Mouse (Mus musculus) embryonic facial prominence, embryonic 15.5 days (tissue): ENCODE results near the gene Acaca. TPM values are rescaled to one million over a fixed set of nuclear protein-coding genes. Genes with fewer than 3 reads are reported as not detected.

ENCODE experiments used
- ATAC-seq: fragments of 200-750 bp; cut with Nextera tagmentation; 2 replicates; pipeline ENCODE4 v1.8.0; 2017; ENCODE audit warnings: low read depth, moderate TSS enrichment; ENCODE audit not compliant: insufficient number of reproducible peaks, low FRiP score, low TSS enrichment
- H3K27ac ChIP-seq: fragments of 300-500 bp; sonication (generic); replicated peaks from 2 replicates; pipeline ENCODE4 v1.5.1; 2015; ENCODE audit warnings: mild to moderate bottlenecking, inconsistent platforms
- H3K27me3 ChIP-seq: fragments of 300-500 bp; sonication (generic); 2 replicates; pipeline ENCODE4 v1.6.1; 2015; ENCODE audit warnings: inconsistent platforms
- H3K36me3 ChIP-seq: fragments of 300-500 bp; sonication (generic); 2 replicates; pipeline ENCODE4 v1.6.1; 2015; ENCODE audit warnings: mild to moderate bottlenecking, inconsistent platforms
- H3K4me1 ChIP-seq: fragments of 300-500 bp; sonication (generic); 2 replicates; pipeline ENCODE4 v1.6.1; 2015; ENCODE audit warnings: inconsistent platforms
- H3K4me2 ChIP-seq: fragments of 300-500 bp; sonication (generic); replicated peaks from 2 replicates; pipeline ENCODE4 v1.6.1; 2015; ENCODE audit warnings: mild to moderate bottlenecking, inconsistent platforms
- H3K4me3 ChIP-seq: fragments of 300-500 bp; sonication (generic); replicated peaks from 2 replicates; pipeline ENCODE4 v1.5.1; 2015; ENCODE audit warnings: mild to moderate bottlenecking, inconsistent platforms
- H3K9ac ChIP-seq: fragments of 300-500 bp; sonication (generic); 2 replicates; pipeline ENCODE4 v1.6.1; 2015; ENCODE audit warnings: inconsistent platforms
- H3K9me3 ChIP-seq: fragments of 300-500 bp; sonication (generic); replicated peaks from 2 replicates; pipeline ENCODE4 v1.6.1; 2016; ENCODE audit warnings: inconsistent platforms
- WGBS: fragments of 180-500 bp; shearing (Covaris S2); methylation state at CpG from one replicate; pipeline ENCODE4 v1.1.7; 2015; 5-methylcytosine and 5-hydroxymethylcytosine counted together
- polyA plus RNA-seq: library from polyadenylated mRNA; unstranded; fragments of >200 nt; fragmentation: Nextera tagmentation; extraction: Ambion mirVana; gene quantifications from 2 replicates; pipeline ENCODE4 v1.2.1, GENCODE M21; 2015

Acaca gene
- polyA plus RNA-seq, 1 experiment from 2014 or later: 12.3 TPM

- WGBS: 92% methylated on average over 9 of the region's 9 CpGs
- Histone ChIP-seq H3K9ac (no peak overlapping the region), H3K27ac (no peak overlapping the region), H3K9me3 (no peaks in the 10 kb centered on the region), H3K4me1 (no peaks in the 10 kb centered on the region), H3K4me3 (no peak overlapping the region), H3K36me3 (peaks cover 61% of the 10 kb centered on the region), H3K27me3 (no peaks in the 10 kb centered on the region), H3K4me2 (no peak overlapping the region)
- ATAC-seq: no peak
These were observed 13.8 kb upstream of the Acaca start for GRCm38 (mm10) chr11:84115646-84116045.

- 73% methylated on average over 2 of the region's 2 CpGs for WGBS
- Histone ChIP-seq H3K27me3 (no peaks in the 10 kb centered on the region), H3K27ac (no peak overlapping the region), H3K4me3 (no peak overlapping the region), H3K4me2 (no peak overlapping the region), H3K9ac (no peak overlapping the region), H3K4me1 (no peaks in the 10 kb centered on the region), H3K36me3 (peaks cover 63% of the 10 kb centered on the region), H3K9me3 (no peaks in the 10 kb centered on the region)
- no peak for ATAC-seq
These were observed 13.3 kb upstream of the Acaca start for GRCm38 (mm10) chr11:84116221-84116620.

GRCm38 (mm10) chr11:84117431-84117830 is 12.0 kb upstream of the Acaca start:
- Histone ChIP-seq H3K27ac (no peak overlapping the region), H3K4me2 (no peak overlapping the region), H3K4me1 (no peaks in the 10 kb centered on the region), H3K9ac (no peak overlapping the region), H3K4me3 (no peak overlapping the region), H3K36me3 (peaks cover 74% of the 10 kb centered on the region), H3K27me3 (no peaks in the 10 kb centered on the region), H3K9me3 (no peaks in the 10 kb centered on the region)
- ATAC-seq: no peak
- 80% methylated on average over 4 of the region's 4 CpGs for WGBS

- WGBS: 76% methylated on average over 12 of the region's 12 CpGs
- Histone ChIP-seq H3K9me3 (no peaks in the 10 kb centered on the region), H3K4me3 (no peak overlapping the region), H3K27ac (0 out of 2 replicates have a peak overlapping the region, but pooled peaks have one; percentile 22), H3K4me2 (no peak overlapping the region), H3K9ac (no peak overlapping the region), H3K27me3 (no peaks in the 10 kb centered on the region), H3K36me3 (peaks cover 84% of the 10 kb centered on the region), H3K4me1 (no peaks in the 10 kb centered on the region)
- no peak for ATAC-seq
These were observed 8.2 kb upstream of the Acaca start for GRCm38 (mm10) chr11:84121051-84121956.

- Histone ChIP-seq H3K9ac (no peak overlapping the region), H3K36me3 (peaks cover 33% of the 10 kb centered on the region), H3K27ac (no peak overlapping the region), H3K4me3 (peak overlapping the region; percentile 76; the same call in 1 of the 2 replicates), H3K4me2 (no peak overlapping the region), H3K27me3 (no peaks in the 10 kb centered on the region), H3K4me1 (0 out of 2 replicates have a peak, but pooled peaks cover 4% of the 10 kb centered on the region), H3K9me3 (no peaks in the 10 kb centered on the region)
- no peak for ATAC-seq
- WGBS: 84% methylated on average over 4 of the region's 4 CpGs
These were observed 1.5 kb upstream of the Acaca start for GRCm38 (mm10) chr11:84127977-84128376.

- Histone ChIP-seq H3K36me3 (peaks cover 21% of the 10 kb centered on the region), H3K4me2 (peak overlapping the region; percentile 75), H3K9me3 (no peaks in the 10 kb centered on the region), H3K27ac (no peak overlapping the region), H3K27me3 (no peaks in the 10 kb centered on the region), H3K4me3 (peak overlapping the region; percentile 76), H3K4me1 (0 out of 2 replicates have a peak, but pooled peaks cover 4% of the 10 kb centered on the region), H3K9ac (peak overlapping the region; percentile 16)
- ATAC-seq: no peak
- WGBS: 2% methylated on average over 11 of the region's 11 CpGs
These were observed 320 bp downstream of the Acaca start for GRCm38 (mm10) chr11:84129799-84130185.

GRCm38 (mm10) chr11:84134331-84134860 is 4.9 kb downstream of the Acaca start:
- ATAC-seq: no peak
- H3K4me1 ChIP-seq: no peaks in the 10 kb centered on the region
- no peaks in the 10 kb centered on the region for H3K27me3 ChIP-seq
- H3K4me3 ChIP-seq: no peak overlapping the region
- no peak overlapping the region for H3K27ac ChIP-seq
- no peak overlapping the region for H3K4me2 ChIP-seq
- 93% methylated on average over 2 of the region's 2 CpGs for WGBS
- no peak overlapping the region for H3K9ac ChIP-seq
- H3K36me3 ChIP-seq: no peaks in the 10 kb centered on the region
- H3K9me3 ChIP-seq: no peaks in the 10 kb centered on the region

GRCm38 (mm10) chr11:84136453-84136852 is 7.0 kb downstream of the Acaca start:
- H3K27me3 ChIP-seq: no peaks in the 10 kb centered on the region
- H3K4me2 ChIP-seq: no peak overlapping the region
- no peaks in the 10 kb centered on the region for H3K9me3 ChIP-seq
- ATAC-seq: no peak
- H3K36me3 ChIP-seq: no peaks in the 10 kb centered on the region
- no peak overlapping the region for H3K4me3 ChIP-seq
- no peak overlapping the region for H3K27ac ChIP-seq
- H3K4me1 ChIP-seq: no peaks in the 10 kb centered on the region
- 81% methylated on average over 3 of the region's 3 CpGs for WGBS
- H3K9ac ChIP-seq: no peak overlapping the region

GRCm38 (mm10) chr11:84141752-84142151 is 12.3 kb downstream of the Acaca start:
- ATAC-seq: no peak
- Histone ChIP-seq H3K27ac (no peak overlapping the region), H3K36me3 (no peaks in the 10 kb centered on the region), H3K4me2 (no peak overlapping the region), H3K4me3 (no peak overlapping the region), H3K9ac (no peak overlapping the region), H3K9me3 (no peaks in the 10 kb centered on the region), H3K27me3 (no peaks in the 10 kb centered on the region), H3K4me1 (no peaks in the 10 kb centered on the region)
- WGBS: 48% methylated on average over 2 of the region's 2 CpGs

GRCm38 (mm10) chr11:84145201-84145798 is 15.8 kb downstream of the Acaca start:
- no peak for ATAC-seq

GRCm38 (mm10) chr11:84146081-84146480 is 16.6 kb downstream of the Acaca start:
- 57% methylated on average over 3 of the region's 3 CpGs for WGBS
- no peaks in the 10 kb centered on the region for H3K27me3 ChIP-seq
- no peaks in the 10 kb centered on the region for H3K36me3 ChIP-seq
- no peaks in the 10 kb centered on the region for H3K9me3 ChIP-seq
- H3K4me2 ChIP-seq: no peak overlapping the region
- no peak for ATAC-seq
- H3K4me1 ChIP-seq: no peaks in the 10 kb centered on the region
- no peak overlapping the region for H3K4me3 ChIP-seq
- H3K27ac ChIP-seq: no peak overlapping the region
- H3K9ac ChIP-seq: no peak overlapping the region

More at GRCm38 (mm10) chr11:84145201-84145798, 15.8 kb downstream of the Acaca start:
- Histone ChIP-seq H3K4me1 (no peaks in the 10 kb centered on the region), H3K9me3 (no peaks in the 10 kb centered on the region), H3K27ac (no peak overlapping the region), H3K9ac (no peak overlapping the region), H3K36me3 (no peaks in the 10 kb centered on the region), H3K4me3 (no peak overlapping the region), H3K27me3 (no peaks in the 10 kb centered on the region), H3K4me2 (no peak overlapping the region)
- 73% methylated on average over 10 of the region's 10 CpGs for WGBS
